Mouse (Mus musculus) neural tube, embryonic 15.5 days (tissue): ENCODE data around the gene Pcsk5. TPM values are rescaled to one million over a fixed set of nuclear protein-coding genes. Genes with fewer than 3 reads are reported as not detected.

Experiments
- ATAC-seq: fragments of 200-750 bp; cut with Nextera tagmentation; 2 replicates; pipeline ENCODE4 v1.8.0; 2017; ENCODE audit warnings: mild to moderate bottlenecking, moderate TSS enrichment, moderate library complexity; ENCODE audit not compliant: low FRiP score
- H3K27ac ChIP-seq: fragments of 300-500 bp; sonication (generic); replicated peaks from 2 replicates; pipeline ENCODE4 v1.5.1; 2015; ENCODE audit warnings: mild to moderate bottlenecking, inconsistent platforms
- H3K27me3 ChIP-seq: fragments of 300-500 bp; sonication (generic); replicated peaks from 2 replicates; pipeline ENCODE4 v1.6.1; 2015; ENCODE audit warnings: inconsistent platforms
- H3K36me3 ChIP-seq: fragments of 300-500 bp; sonication (generic); 2 replicates; pipeline ENCODE4 v1.6.1; 2015; ENCODE audit warnings: inconsistent platforms
- H3K4me1 ChIP-seq: fragments of 300-500 bp; sonication (generic); 2 replicates; pipeline ENCODE4 v1.6.1; 2015; ENCODE audit warnings: inconsistent platforms
- H3K4me2 ChIP-seq: fragments of 300-500 bp; sonication (generic); 2 replicates; pipeline ENCODE4 v1.6.1; 2015; ENCODE audit warnings: inconsistent platforms, mild to moderate bottlenecking, moderate library complexity
- H3K4me3 ChIP-seq: fragments of 300-500 bp; sonication (generic); replicated peaks from 2 replicates; pipeline ENCODE4 v1.5.1; 2015; ENCODE audit warnings: mild to moderate bottlenecking, inconsistent platforms
- H3K9ac ChIP-seq: fragments of 300-500 bp; sonication (generic); replicated peaks from 2 replicates; pipeline ENCODE4 v1.6.1; 2015; ENCODE audit warnings: mild to moderate bottlenecking, inconsistent platforms
- H3K9me3 ChIP-seq: fragments of 300-500 bp; sonication (generic); replicated peaks from 2 replicates; pipeline ENCODE4 v1.6.1; 2016; ENCODE audit warnings: inconsistent platforms
- WGBS: fragments of 180-500 bp; shearing (Covaris S2); methylation state at CpG from one replicate; pipeline ENCODE4 v1.1.7; 2015; ENCODE audit warnings: mixed read lengths; 5-methylcytosine and 5-hydroxymethylcytosine counted together
- polyA plus RNA-seq: library from polyadenylated mRNA; unstranded; fragments of >200 nt; fragmentation: Nextera tagmentation; extraction: Ambion mirVana; gene quantifications from 2 replicates; pipeline ENCODE4 v1.2.1, GENCODE M21; 2015

The Pcsk5 gene
- polyA plus RNA-seq, 1 experiment from 2014 or later: 11.4 TPM

DNA sequence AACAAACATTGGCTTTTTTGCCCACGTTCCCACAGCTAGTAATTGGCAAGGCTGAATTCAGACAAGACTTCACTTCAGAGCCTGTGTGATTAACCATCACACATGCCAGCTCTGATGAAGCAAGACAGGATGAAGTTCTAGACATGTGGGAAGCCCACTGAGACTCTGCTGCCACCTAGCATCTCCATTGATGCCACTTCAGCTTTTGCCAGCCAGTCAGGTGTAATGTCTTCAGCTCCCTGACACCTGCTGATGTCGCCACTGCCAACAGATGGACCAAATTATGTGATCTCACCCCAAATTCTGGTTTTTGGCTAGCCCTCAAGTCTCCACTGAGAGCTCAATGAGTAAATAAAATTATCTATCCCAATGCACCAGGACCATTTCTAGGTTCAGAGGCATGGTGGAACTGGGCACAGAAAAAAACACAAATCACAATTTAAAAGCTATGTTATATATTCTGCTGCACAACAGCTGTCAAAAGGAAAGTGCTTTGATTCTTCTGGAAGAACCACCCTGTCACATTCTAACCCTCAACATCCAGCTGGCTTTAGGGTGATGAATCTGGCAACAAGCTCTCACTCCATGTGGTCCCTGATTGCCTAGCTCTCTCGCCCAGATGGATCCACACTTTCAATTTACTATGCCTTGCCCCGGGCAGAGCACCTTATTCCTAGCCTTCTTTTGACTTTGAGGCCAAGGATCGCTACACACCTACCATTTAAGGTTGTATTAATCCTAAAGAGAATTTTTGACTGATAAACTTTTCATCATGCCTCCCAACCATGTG lies 67.6 kb downstream of the Pcsk5 start:
- Histone ChIP-seq H3K27ac (no peak overlapping the region), H3K9ac (no peak overlapping the region), H3K4me1 (no peaks in the 10 kb centered on the region), H3K27me3 (no peaks in the 10 kb centered on the region), H3K36me3 (no peaks in the 10 kb centered on the region), H3K9me3 (no peaks in the 10 kb centered on the region), H3K4me2 (no peak overlapping the region), H3K4me3 (no peak overlapping the region)
- WGBS: 76% methylated on average over 5 of the region's 5 CpGs
- no peak for ATAC-seq

DNA sequence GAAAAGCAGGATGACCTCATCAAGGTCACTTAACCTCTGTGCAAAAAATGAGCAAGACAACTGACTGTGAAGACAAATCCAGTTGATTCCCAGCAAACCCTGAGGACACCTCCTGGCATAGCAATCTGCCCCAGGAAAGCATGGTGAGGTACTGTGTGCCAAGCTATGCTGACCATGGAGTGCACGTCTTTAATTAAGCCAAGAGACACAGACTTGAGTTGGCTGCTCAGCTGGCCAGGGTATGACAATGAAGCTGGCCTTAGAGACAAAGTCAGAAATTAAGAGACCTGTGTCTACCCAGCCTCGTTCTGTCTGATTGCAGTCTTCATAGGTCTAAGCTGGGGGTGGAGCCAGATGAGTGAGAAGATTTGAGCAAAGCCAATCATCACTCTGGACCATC lies 72.4 kb downstream of the Pcsk5 start:
- Histone ChIP-seq H3K9me3 (no peaks in the 10 kb centered on the region), H3K27ac (no peak overlapping the region), H3K4me1 (no peaks in the 10 kb centered on the region), H3K4me3 (no peak overlapping the region), H3K36me3 (no peaks in the 10 kb centered on the region), H3K27me3 (no peaks in the 10 kb centered on the region), H3K9ac (no peak overlapping the region), H3K4me2 (no peak overlapping the region)
- 91% methylated on average over 2 of the region's 2 CpGs for WGBS
- no peak for ATAC-seq

DNA sequence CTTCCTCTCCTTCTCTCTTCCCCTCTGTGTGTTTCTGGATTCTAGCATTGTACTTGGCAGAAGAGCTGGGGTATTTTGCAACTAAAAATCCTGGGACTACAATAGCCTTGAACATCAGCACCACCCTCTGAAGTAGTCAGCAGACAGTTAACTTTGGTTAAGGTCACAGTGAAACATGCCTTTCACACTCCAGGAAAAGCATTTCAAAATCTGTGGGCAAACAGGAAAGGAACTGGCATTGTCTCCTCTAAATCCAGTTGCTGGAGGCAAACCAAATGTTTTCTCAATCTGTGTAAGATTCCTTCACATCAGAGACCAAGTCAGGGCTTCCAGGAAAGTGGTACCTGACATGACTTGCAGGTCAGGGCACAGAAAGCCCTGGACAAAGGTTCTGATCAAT lies 74.7 kb downstream of the Pcsk5 start:
- no peaks in the 10 kb centered on the region for H3K27me3 ChIP-seq
- no peak overlapping the region for H3K9ac ChIP-seq
- H3K4me1 ChIP-seq: no peaks in the 10 kb centered on the region
- H3K36me3 ChIP-seq: no peaks in the 10 kb centered on the region
- H3K27ac ChIP-seq: no peak overlapping the region
- H3K9me3 ChIP-seq: no peaks in the 10 kb centered on the region
- ATAC-seq: no peak
- H3K4me3 ChIP-seq: no peak overlapping the region
- H3K4me2 ChIP-seq: no peak overlapping the region

DNA sequence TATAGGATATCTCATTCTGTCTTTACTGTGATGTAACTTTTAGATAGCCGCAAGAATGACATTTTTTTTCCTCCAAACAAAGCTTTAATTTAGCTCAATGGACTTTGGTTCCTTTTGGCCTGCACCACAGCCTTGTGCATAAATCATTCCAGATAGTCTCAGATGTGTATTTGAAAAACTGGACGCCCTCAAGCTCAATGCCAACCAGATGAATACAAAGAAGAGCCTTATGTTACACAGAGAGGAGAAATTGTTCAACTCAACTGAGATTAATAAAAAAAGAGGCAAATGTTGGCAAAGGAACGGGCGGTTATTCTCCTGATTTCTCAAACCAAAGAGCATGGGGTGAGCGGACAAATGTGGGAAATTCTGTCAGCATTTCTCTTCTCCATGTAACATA lies 75.8 kb downstream of the Pcsk5 start:
- H3K9me3 ChIP-seq: no peaks in the 10 kb centered on the region
- no peak overlapping the region for H3K4me3 ChIP-seq
- no peak overlapping the region for H3K27ac ChIP-seq
- no peak for ATAC-seq
- H3K27me3 ChIP-seq: no peaks in the 10 kb centered on the region
- H3K4me1 ChIP-seq: no peaks in the 10 kb centered on the region
- H3K4me2 ChIP-seq: no peak overlapping the region
- no peaks in the 10 kb centered on the region for H3K36me3 ChIP-seq
- 53% methylated on average over 5 of the region's 5 CpGs for WGBS
- H3K9ac ChIP-seq: no peak overlapping the region

DNA sequence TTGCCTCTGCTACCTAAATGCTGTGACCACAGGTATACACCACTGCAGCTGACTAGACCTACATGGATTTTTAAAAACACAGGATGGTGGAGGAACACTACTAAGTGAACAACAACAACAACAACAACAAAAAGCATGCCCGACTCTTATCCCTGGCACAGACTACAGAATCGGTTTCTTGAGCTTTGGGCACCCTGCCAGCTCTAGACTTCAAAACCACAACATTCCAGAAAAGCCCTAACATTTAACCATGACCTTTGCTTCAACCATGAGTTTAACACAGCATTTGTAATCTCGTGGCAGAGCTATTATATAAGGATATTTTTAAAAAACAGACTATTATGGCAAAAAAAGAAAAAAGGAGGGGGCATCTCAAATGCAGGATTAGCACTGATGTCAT lies 84.6 kb downstream of the Pcsk5 start:
- H3K36me3 ChIP-seq: no peaks in the 10 kb centered on the region
- H3K4me1 ChIP-seq: no peaks in the 10 kb centered on the region
- no peak overlapping the region for H3K4me2 ChIP-seq
- H3K9me3 ChIP-seq: no peaks in the 10 kb centered on the region
- H3K9ac ChIP-seq: no peak overlapping the region
- H3K4me3 ChIP-seq: no peak overlapping the region
- H3K27me3 ChIP-seq: no peaks in the 10 kb centered on the region
- ATAC-seq: no peak; the same call in 1 of the 2 replicates
- H3K27ac ChIP-seq: no peak overlapping the region
- 79% methylated on average over 3 of the region's 3 CpGs for WGBS

DNA sequence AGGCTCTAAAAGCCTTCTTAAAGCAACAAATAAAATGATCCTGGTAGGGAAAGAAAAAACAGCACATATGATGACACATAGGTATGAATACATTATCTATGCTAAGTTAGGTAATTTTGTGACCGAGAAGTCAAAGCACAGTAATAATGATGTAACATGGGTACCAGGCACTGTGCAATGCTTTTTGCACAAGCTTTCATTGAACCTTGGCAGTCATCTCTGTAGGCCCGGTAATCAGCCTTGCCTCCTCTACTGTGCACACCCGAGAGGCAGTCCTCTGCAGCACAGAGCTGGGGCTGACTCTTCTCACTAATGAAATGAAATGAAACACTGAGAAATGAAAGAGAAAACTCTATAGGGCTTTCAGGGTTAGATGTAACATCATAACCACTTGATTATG lies 89.1 kb downstream of the Pcsk5 start:
- H3K4me2 ChIP-seq: no peak overlapping the region
- WGBS: 92% methylated on average over 3 of the region's 3 CpGs
- no peak overlapping the region for H3K9ac ChIP-seq
- no peaks in the 10 kb centered on the region for H3K9me3 ChIP-seq
- H3K4me1 ChIP-seq: no peaks in the 10 kb centered on the region
- no peaks in the 10 kb centered on the region for H3K36me3 ChIP-seq
- no peaks in the 10 kb centered on the region for H3K27me3 ChIP-seq
- no peak overlapping the region for H3K27ac ChIP-seq
- ATAC-seq: no peak
- no peak overlapping the region for H3K4me3 ChIP-seq

DNA sequence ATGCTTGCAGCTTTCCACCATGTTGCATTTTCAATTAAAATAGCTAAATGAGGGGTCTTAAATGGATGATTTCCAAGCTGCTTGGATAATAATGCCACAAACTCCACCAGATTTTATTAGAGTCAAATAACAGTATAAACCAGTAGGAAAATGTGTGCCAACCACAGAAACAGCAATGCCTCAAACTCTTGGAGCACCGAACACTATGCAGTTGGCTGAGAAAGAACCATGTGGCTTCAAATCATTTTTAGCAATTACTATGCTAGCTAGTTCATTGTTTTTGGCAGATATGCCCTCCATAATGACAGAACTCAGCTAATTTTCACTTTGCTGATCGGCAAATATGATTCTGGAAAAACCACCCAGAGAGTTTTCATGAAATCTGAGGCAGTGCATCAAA lies 92.1 kb downstream of the Pcsk5 start:
- 91% methylated on average over 2 of the region's 2 CpGs for WGBS

DNA sequence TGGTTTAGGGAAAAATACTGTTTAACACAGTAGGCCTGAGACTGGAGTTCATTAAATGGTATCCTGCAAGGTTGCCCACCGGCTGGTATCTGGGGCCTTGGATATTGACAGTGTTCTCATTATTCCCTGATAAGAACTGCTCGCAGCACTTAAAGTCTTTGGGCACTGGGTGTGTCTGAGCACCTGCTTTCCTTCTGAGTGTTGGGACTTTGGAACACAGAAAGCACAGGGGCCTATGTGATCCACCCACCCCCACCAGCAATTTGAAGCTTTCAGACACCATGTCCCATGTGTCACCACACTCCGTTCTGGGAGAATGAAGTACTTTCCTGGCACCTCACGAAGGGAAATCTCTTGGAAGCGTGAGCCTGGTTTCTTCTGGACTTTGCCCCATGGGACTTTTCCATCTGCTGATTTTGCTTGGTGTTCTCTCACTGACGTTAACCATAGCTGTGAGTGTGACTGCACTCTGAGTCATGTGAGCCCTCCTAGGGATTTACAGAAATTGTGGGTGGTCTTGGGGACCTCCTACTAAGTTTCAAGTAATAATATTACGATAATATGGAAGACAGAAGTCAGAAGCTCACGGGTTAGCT lies 92.9 kb downstream of the Pcsk5 start:
- Histone ChIP-seq H3K4me3 (no peak overlapping the region), H3K9ac (no peak overlapping the region), H3K4me1 (no peaks in the 10 kb centered on the region), H3K27ac (no peak overlapping the region), H3K9me3 (no peaks in the 10 kb centered on the region), H3K27me3 (no peaks in the 10 kb centered on the region), H3K36me3 (no peaks in the 10 kb centered on the region), H3K4me2 (no peak overlapping the region)
- ATAC-seq: no peak
- 85% methylated on average over 8 of the region's 8 CpGs for WGBS

More for the DNA sequence above, 92.1 kb downstream of the Pcsk5 start:
- ATAC-seq: no peak
- no peak overlapping the region for H3K27ac ChIP-seq
- H3K4me1 ChIP-seq: no peaks in the 10 kb centered on the region
- no peaks in the 10 kb centered on the region for H3K36me3 ChIP-seq
- H3K9me3 ChIP-seq: no peaks in the 10 kb centered on the region
- no peak overlapping the region for H3K9ac ChIP-seq
- H3K4me3 ChIP-seq: no peak overlapping the region
- no peaks in the 10 kb centered on the region for H3K27me3 ChIP-seq
- H3K4me2 ChIP-seq: no peak overlapping the region

DNA sequence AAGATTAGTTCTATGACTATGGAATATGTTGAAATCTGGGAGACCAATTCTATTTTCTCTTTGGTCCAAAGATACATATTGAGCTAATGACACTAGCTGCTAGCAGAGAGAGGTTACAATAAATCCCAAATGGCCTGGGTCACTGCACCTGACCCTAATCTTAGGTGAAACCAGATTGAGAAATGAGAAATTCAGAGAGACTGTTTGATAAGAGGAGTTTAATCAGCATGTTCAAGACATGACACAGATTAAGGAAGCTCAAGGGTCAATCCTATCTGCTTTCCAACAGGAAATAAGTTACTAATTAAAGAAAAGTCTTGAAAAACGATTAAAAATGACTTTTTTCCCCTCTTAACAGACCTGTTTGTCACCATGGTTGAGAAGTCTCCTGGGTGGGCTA lies 96.0 kb downstream of the Pcsk5 start:
- Histone ChIP-seq H3K4me1 (no peaks in the 10 kb centered on the region), H3K27ac (no peak overlapping the region), H3K4me2 (no peak overlapping the region), H3K4me3 (no peak overlapping the region), H3K9me3 (no peaks in the 10 kb centered on the region), H3K36me3 (no peaks in the 10 kb centered on the region), H3K27me3 (no peaks in the 10 kb centered on the region), H3K9ac (no peak overlapping the region)
- ATAC-seq: no peak
- 67% methylated on average over 1 of the region's 1 CpGs for WGBS

DNA sequence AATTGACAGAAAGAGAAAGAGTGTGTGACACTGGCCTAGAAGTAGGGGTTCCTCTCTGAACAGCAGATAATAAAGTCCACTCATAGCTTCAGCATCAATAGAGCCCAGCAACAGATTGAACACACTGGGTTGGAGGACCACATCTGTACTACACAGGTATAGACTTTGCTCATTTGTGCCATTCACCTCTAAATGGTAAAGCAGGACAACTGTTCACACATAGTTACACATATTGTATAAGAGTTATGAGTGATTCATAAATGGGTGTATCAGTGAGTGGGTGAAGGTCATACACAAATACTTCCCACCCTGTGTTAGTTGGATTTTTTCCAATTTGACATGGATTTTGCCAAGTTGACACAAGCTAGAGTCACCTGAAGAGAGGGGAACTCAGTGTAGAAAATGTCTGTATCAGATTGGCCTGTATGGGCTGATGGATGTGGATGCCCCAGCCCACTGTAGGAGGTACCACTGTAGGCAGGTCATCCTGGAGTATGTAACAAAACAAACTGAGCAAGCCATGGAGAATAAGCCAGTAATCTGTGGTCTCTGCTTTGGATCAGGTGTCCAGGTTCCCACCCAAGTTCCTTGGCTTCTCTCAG lies 104.7 kb downstream of the Pcsk5 start:
- Histone ChIP-seq H3K4me2 (no peak overlapping the region), H3K4me1 (no peaks in the 10 kb centered on the region), H3K27ac (no peak overlapping the region), H3K27me3 (no peaks in the 10 kb centered on the region), H3K36me3 (no peaks in the 10 kb centered on the region), H3K9ac (no peak overlapping the region), H3K9me3 (no peaks in the 10 kb centered on the region), H3K4me3 (no peak overlapping the region)
- ATAC-seq: no peak

DNA sequence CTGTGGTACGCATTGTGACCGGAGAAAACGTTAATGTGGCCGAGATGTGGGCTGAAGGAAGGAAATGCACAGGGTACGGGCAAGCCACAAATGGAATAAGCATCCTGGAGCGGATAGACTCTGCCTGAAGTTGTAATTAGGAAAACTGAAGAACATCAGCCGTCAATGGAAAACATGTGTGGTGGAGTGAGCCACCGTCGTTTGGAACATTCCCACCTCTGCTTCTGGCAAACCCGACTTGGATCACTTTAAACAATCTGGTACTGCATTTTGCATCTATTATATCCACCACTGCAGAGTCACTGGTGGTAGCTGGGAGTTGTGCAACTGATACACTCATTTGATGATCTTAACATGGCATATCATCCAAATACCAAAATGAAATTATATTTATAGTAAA lies 120.4 kb downstream of the Pcsk5 start:
- no peaks in the 10 kb centered on the region for H3K4me1 ChIP-seq
- ATAC-seq: no peak
- H3K9ac ChIP-seq: no peak overlapping the region
- H3K9me3 ChIP-seq: no peaks in the 10 kb centered on the region
- 86% methylated on average over 10 of the region's 10 CpGs for WGBS
- H3K36me3 ChIP-seq: no peaks in the 10 kb centered on the region
- no peak overlapping the region for H3K4me2 ChIP-seq
- no peak overlapping the region for H3K27ac ChIP-seq
- H3K4me3 ChIP-seq: no peak overlapping the region
- H3K27me3 ChIP-seq: no peaks in the 10 kb centered on the region

DNA sequence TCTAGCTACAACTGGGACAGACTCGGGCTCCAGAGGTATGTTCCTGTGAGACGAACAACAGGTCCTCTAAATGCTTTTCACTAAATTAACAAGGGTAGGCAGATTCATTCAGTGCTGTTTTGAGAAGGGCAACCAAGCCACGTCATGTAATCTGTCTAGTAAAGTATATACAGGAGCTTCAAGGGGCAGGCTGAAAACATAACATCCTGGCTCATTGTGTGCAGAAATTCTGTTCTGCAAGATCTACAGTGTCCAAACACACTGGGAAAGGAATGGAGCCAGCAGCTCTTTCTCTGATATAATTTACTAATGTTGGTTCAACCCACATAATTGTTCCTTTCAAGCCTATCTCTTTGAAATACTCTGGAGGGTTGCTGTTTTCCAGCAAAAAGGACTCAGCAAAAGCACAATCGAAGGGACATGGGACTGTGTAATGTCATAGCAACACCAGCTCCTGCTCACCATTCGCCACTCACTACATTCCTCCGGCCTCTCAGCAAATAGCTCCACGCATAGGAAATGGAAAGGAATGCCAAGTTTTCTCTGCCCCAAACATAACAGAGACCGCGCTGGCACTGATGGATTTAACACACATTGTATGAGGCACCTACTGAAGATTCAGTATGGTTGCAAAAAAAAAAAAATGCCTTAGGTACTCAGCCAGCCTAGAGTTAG lies 122.0 kb downstream of the Pcsk5 start:
- no peak for ATAC-seq
- H3K27ac ChIP-seq: no peak overlapping the region
- no peaks in the 10 kb centered on the region for H3K4me1 ChIP-seq
- 64% methylated on average over 9 of the region's 9 CpGs for WGBS
- H3K36me3 ChIP-seq: no peaks in the 10 kb centered on the region
- H3K4me3 ChIP-seq: no peak overlapping the region
- no peaks in the 10 kb centered on the region for H3K9me3 ChIP-seq
- no peak overlapping the region for H3K4me2 ChIP-seq
- no peak overlapping the region for H3K9ac ChIP-seq
- H3K27me3 ChIP-seq: no peaks in the 10 kb centered on the region
